ENCODE assay signal across 20 mouse cellular contexts in genomic region chr10:42698375-42698774, GRCm38 (mm10).
DNase-seq lines count a peak whose midpoint lies in the region; ATAC-seq and TF ChIP-seq lines count a peak whose summit lies in the region.
"Had no signal": no experiment of that assay in that cellular context is flagged by ENCODE, and none has a peak within 500 bp of the region (broad histone marks: within the 10 kb centered on the region; RNA-seq: fewer than 3 reads in every experiment).

No protein-coding gene starts in this region.

- no peaks in the 10 kb centered on the region for H3K9me3 ChIP-seq in intestine, postnatal 0 days (ENCODE audit: control insufficient read depth)
- no peaks in the 10 kb centered on the region for H3K9me3 ChIP-seq in hindbrain, embryonic 16.5 days (ENCODE audit: control insufficient read depth, low read length)
- H3K9me3 ChIP-seq: embryonic facial prominence, embryonic 13.5 days; forebrain, embryonic 12.5 days; heart, embryonic 10.5 days; hindbrain, embryonic 12.5 days had no signal

- no peak overlapping the region for H3K9ac ChIP-seq in intestine, postnatal 0 days (ENCODE audit: low read depth, low read length)
- no peak overlapping the region for H3K9ac ChIP-seq in hindbrain, embryonic 16.5 days (ENCODE audit: low read depth, low read length)
- H3K9ac ChIP-seq: embryonic facial prominence, embryonic 13.5 days; forebrain, embryonic 12.5 days; hindbrain, embryonic 12.5 days had no signal

- DNase-seq in thymus, adult 2 months = peak; percentile 24
- DNase-seq in thymus, adult 18-20 months = no peak
- DNase-seq in thymus, postnatal 25 days = peak; percentile 43
- DNase-seq in lung, postnatal 36 days = no peak
- DNase-seq in adrenal gland, postnatal 10 days = no peak
- DNase-seq: adrenal gland, postnatal 14 days; B cell, adult 2 months; cerebellum, adult 11-12 months; cerebellum, adult 9-11 months; cerebellum, postnatal 36 days; gastrocnemius, postnatal 10 days; heart, adult 18-20 months; heart, postnatal 4 days had no signal

- TF ChIP-seq CTCF in thymus, adult 2 months (IDR thresholded peaks at IDR 0.05; ENCODE audit: borderline replicate concordance, control insufficient read depth, extremely low read depth, insufficient read depth, low read length, poor library complexity) = no peak
- TF ChIP-seq CTCF in intestine, postnatal 0 days (IDR thresholded peaks at IDR 0.05; ENCODE audit: low read depth) = no peak

- peaks cover 34% of the 10 kb centered on the region for H3K36me3 ChIP-seq in thymus, adult 2 months (ENCODE audit: control insufficient read depth, insufficient read depth, low read length)
- peaks cover 21% of the 10 kb centered on the region for H3K36me3 ChIP-seq in intestine, postnatal 0 days (ENCODE audit: control insufficient read depth, insufficient read depth)
- peaks cover 5% of the 10 kb centered on the region; the same call in 1 of the 2 replicates for H3K36me3 ChIP-seq in hindbrain, embryonic 16.5 days (ENCODE audit: control insufficient read depth, insufficient read depth, low read length)

- peak; percentile 70 for ATAC-seq in intestine, postnatal 0 days
- ATAC-seq in hindbrain, embryonic 16.5 days = no peak
- ATAC-seq: forebrain, embryonic 16.5 days had no signal

- WGBS in thymus, adult 2 months = 70% methylated on average over 9 of the region's 9 CpGs
- 43% methylated on average over 9 of the region's 9 CpGs for WGBS in intestine, postnatal 0 days
- 91% methylated on average over 9 of the region's 9 CpGs for WGBS in hindbrain, embryonic 16.5 days

- H3K4me1 ChIP-seq in thymus, adult 2 months (replicated peaks; ENCODE audit: control insufficient read depth, insufficient read depth, low read length) = peaks cover 26% of the 10 kb centered on the region
- H3K4me1 ChIP-seq in intestine, postnatal 0 days (replicated peaks; ENCODE audit: control insufficient read depth, insufficient read depth, low read length) = no peaks in the 10 kb centered on the region
- H3K4me1 ChIP-seq in hindbrain, embryonic 16.5 days (ENCODE audit: control insufficient read depth, insufficient read depth, low read depth, low read length) = no peaks in the 10 kb centered on the region
- H3K4me1 ChIP-seq: forebrain, embryonic 12.5 days; heart, embryonic 10.5 days; hindbrain, embryonic 12.5 days had no signal

- H3K27me3 ChIP-seq in thymus, adult 2 months (ENCODE audit: control insufficient read depth, insufficient read depth, low read length) = no peaks in the 10 kb centered on the region
- no peaks in the 10 kb centered on the region for H3K27me3 ChIP-seq in intestine, postnatal 0 days (replicated peaks; ENCODE audit: control insufficient read depth, insufficient read depth, low read length)
- H3K27me3 ChIP-seq in hindbrain, embryonic 16.5 days (replicated peaks; ENCODE audit: control insufficient read depth, insufficient read depth, low read length) = no peaks in the 10 kb centered on the region
- H3K27me3 ChIP-seq: embryonic facial prominence, embryonic 13.5 days; forebrain, embryonic 12.5 days; hindbrain, embryonic 12.5 days had no signal

- no peak for TF ChIP-seq POLR2A in thymus, adult 2 months (IDR thresholded peaks at IDR 0.05; ENCODE audit: control insufficient read depth, extremely low read depth, insufficient read depth, low read length, poor library complexity)

- peak overlapping the region; percentile 20 for H3K4me3 ChIP-seq in thymus, adult 2 months (ENCODE audit: control insufficient read depth, insufficient read depth, low read length)
- no peak overlapping the region for H3K4me3 ChIP-seq in intestine, postnatal 0 days (ENCODE audit: low read depth, low read length)
- no peak overlapping the region for H3K4me3 ChIP-seq in hindbrain, embryonic 16.5 days (ENCODE audit: low read length)
- H3K4me3 ChIP-seq: embryonic facial prominence, embryonic 13.5 days; forebrain, embryonic 12.5 days; heart, embryonic 10.5 days; hindbrain, embryonic 12.5 days had no signal

- peak overlapping the region; percentile 98 for H3K27ac ChIP-seq in thymus, adult 2 months (ENCODE audit: control insufficient read depth, insufficient read depth, low read length)
- H3K27ac ChIP-seq in intestine, postnatal 0 days (ENCODE audit: low read depth, low read length) = peak overlapping the region; percentile 50
- no peak overlapping the region for H3K27ac ChIP-seq in hindbrain, embryonic 16.5 days (ENCODE audit: low read depth, low read length)
- H3K27ac ChIP-seq: embryonic facial prominence, embryonic 13.5 days; forebrain, embryonic 12.5 days; heart, embryonic 10.5 days; hindbrain, embryonic 12.5 days had no signal

- H3K4me2 ChIP-seq in intestine, postnatal 0 days (replicated peaks; ENCODE audit: low read depth) = no peak overlapping the region
- H3K4me2 ChIP-seq in hindbrain, embryonic 16.5 days (ENCODE audit: low read length) = no peak overlapping the region
- H3K4me2 ChIP-seq: embryonic facial prominence, embryonic 13.5 days; forebrain, embryonic 12.5 days; hindbrain, embryonic 12.5 days had no signal

Comparison
In these comparisons a context has a peak if more than half of its experiments do, and no peak if none do; other contexts are left out.
1. DNase-seq: peak in thymus, adult 2 months (single experiment) and thymus, postnatal 25 days (single experiment); none in thymus, adult 18-20 months (0 of 2), lung, postnatal 36 days (single experiment) and adrenal gland, postnatal 10 days (single experiment).